Mouse (Mus musculus) ES-E14 (cell line): ENCODE measurements around the gene Rab28.

ENCODE experiments used
- CHD2 ChIP-seq: IDR thresholded peaks from 2 replicates; pipeline ENCODE4 v1.6.1; 2014; ENCODE audit warnings: mild to moderate bottlenecking, low read depth, low read length, inconsistent platforms
- HCFC1 ChIP-seq: IDR thresholded peaks from 2 replicates; pipeline ENCODE4 v1.6.1; 2012; ENCODE audit warnings: low read length, inconsistent platforms, borderline replicate concordance; ENCODE audit not compliant: insufficient read depth
- MAFK ChIP-seq: IDR thresholded peaks from 2 replicates; pipeline ENCODE4 v1.6.1; 2014; ENCODE audit warnings: mild to moderate bottlenecking, low read depth, low read length, inconsistent platforms; ENCODE audit not compliant: insufficient read depth
- ZC3H11A ChIP-seq: IDR thresholded peaks from 2 replicates; pipeline ENCODE4 v1.6.1; 2012; ENCODE audit warnings: low read depth, mild to moderate bottlenecking, inconsistent platforms, low read length, borderline replicate concordance
- ZNF384 ChIP-seq: IDR thresholded peaks from 2 replicates; pipeline ENCODE4 v1.6.1; 2012; ENCODE audit warnings: low read depth, low read length, inconsistent platforms

GRCm38 (mm10) chr5:41610447-41611030, 97.4 kb downstream of the Rab28 start:
- TF ChIP-seq ZNF384 (no peak), MAFK (no peak), CHD2 (no peak), ZC3H11A (no peak), HCFC1 (no peak)
